Mouse (Mus musculus) midbrain, postnatal 0 days (tissue): ENCODE measurements at regions not wholly inside any gene's neighbourhood (a gene's known extent, or its start where the extent isn't known, plus 50 kb on each side); places are given as distances from the start of the nearest gene placed in this dataset.

ENCODE experiments used
- ATAC-seq: fragments of 200-750 bp; cut with Nextera tagmentation; 2 replicates; pipeline ENCODE4 v1.8.0; 2017; ENCODE audit warnings: moderate number of reproducible peaks, mild to moderate bottlenecking, moderate TSS enrichment, moderate library complexity; ENCODE audit not compliant: low FRiP score
- DNase-seq: peaks from one replicate; pipeline ENCODE4 v3.0.0-alpha.2; 2015; ENCODE audit warnings: low spot score
- H3K27ac ChIP-seq: fragments of 300-500 bp; sonication (generic); 2 replicates; pipeline ENCODE4 v1.5.1; 2014; ENCODE audit warnings: low read depth, mild to moderate bottlenecking, low read length, mixed read lengths
- H3K27me3 ChIP-seq: fragments of 300-500 bp; sonication (generic); 2 replicates; pipeline ENCODE4 v1.6.1; 2014; ENCODE audit warnings: low read length, control low read depth, mixed read lengths; ENCODE audit not compliant: insufficient read depth
- H3K36me3 ChIP-seq: fragments of 300-500 bp; sonication (generic); 2 replicates; pipeline ENCODE4 v1.6.1; 2014; ENCODE audit warnings: low read length, control low read depth, mixed read lengths; ENCODE audit not compliant: insufficient read depth
- H3K4me1 ChIP-seq: fragments of 300-500 bp; sonication (generic); 2 replicates; pipeline ENCODE4 v1.6.1; 2014; ENCODE audit warnings: mild to moderate bottlenecking, control low read depth, antibody characterized with exemption, low read length, mixed read lengths; ENCODE audit not compliant: insufficient read depth
- H3K4me2 ChIP-seq: fragments of 300-500 bp; sonication (generic); 2 replicates; pipeline ENCODE4 v1.6.1; 2014; ENCODE audit warnings: low read depth, mild to moderate bottlenecking, low read length, mixed read lengths; ENCODE audit not compliant: poor library complexity, severe bottlenecking
- H3K4me3 ChIP-seq: fragments of 300-500 bp; sonication (generic); 2 replicates; pipeline ENCODE4 v1.5.1; 2014; ENCODE audit warnings: low read depth, mild to moderate bottlenecking, low read length, moderate library complexity
- H3K9ac ChIP-seq: fragments of 300-500 bp; sonication (generic); replicated peaks from 2 replicates; pipeline ENCODE4 v1.6.1; 2014; ENCODE audit warnings: mild to moderate bottlenecking, low read length, moderate library complexity, mixed read lengths; ENCODE audit not compliant: poor library complexity, severe bottlenecking
- H3K9me3 ChIP-seq: fragments of 300-500 bp; sonication (generic); 2 replicates; pipeline ENCODE4 v1.6.1; 2016; ENCODE audit warnings: low read length, control low read depth
- CTCF ChIP-seq: IDR thresholded peaks from 2 replicates; pipeline ENCODE4 v1.5.1; 2016; ENCODE audit warnings: antibody characterized with exemption, mild to moderate bottlenecking
- WGBS: fragments of 180-500 bp; shearing (Covaris S2); extraction: QIAGEN DNeasy Blood & Tissue Kit; methylation state at CpG from one replicate; pipeline ENCODE4 v1.1.7; 2014; 5-methylcytosine and 5-hydroxymethylcytosine counted together

- Histone ChIP-seq H3K9ac (no peak overlapping the region), H3K36me3 (no peaks in the 10 kb centered on the region), H3K27ac (no peak overlapping the region), H3K4me1 (no peaks in the 10 kb centered on the region), H3K9me3 (no peaks in the 10 kb centered on the region), H3K27me3 (no peaks in the 10 kb centered on the region), H3K4me2 (no peak overlapping the region), H3K4me3 (no peak overlapping the region)
- TF ChIP-seq CTCF = no peak
- 62% methylated on average over 2 of the region's 2 CpGs for WGBS
- ATAC-seq = no peak
- no peak for DNase-seq
Observed at GRCm38 (mm10) chr4:56284490-56284889, 455.4 kb upstream of the Gm26657 start.

- ATAC-seq (no peak), DNase-seq (no peak)
- no peak overlapping the region for H3K4me3 ChIP-seq
- H3K9me3 ChIP-seq = no peaks in the 10 kb centered on the region
- H3K9ac ChIP-seq = no peak overlapping the region
- no peaks in the 10 kb centered on the region for H3K27me3 ChIP-seq
- no peaks in the 10 kb centered on the region for H3K4me1 ChIP-seq
- no peak for TF ChIP-seq CTCF
- H3K4me2 ChIP-seq = no peak overlapping the region
- WGBS = 86% methylated on average over 3 of the region's 3 CpGs
- H3K36me3 ChIP-seq = no peaks in the 10 kb centered on the region
- no peak overlapping the region for H3K27ac ChIP-seq
Observed at GRCm38 (mm10) chr4:56275836-56276235, 464.0 kb upstream of the Gm26657 start.

- no peak overlapping the region for H3K4me3 ChIP-seq
- WGBS = 95% methylated on average over 4 of the region's 4 CpGs
Observed at GRCm38 (mm10) chr4:56271390-56271789, 468.5 kb upstream of the Gm26657 start.

GRCm38 (mm10) chr4:56264626-56265025 lies 475.2 kb upstream of the Gm26657 start:
- Histone ChIP-seq H3K27ac (no peak overlapping the region), H3K9me3 (no peaks in the 10 kb centered on the region), H3K27me3 (no peaks in the 10 kb centered on the region), H3K4me3 (no peak overlapping the region), H3K36me3 (no peaks in the 10 kb centered on the region), H3K9ac (no peak overlapping the region), H3K4me2 (no peak overlapping the region), H3K4me1 (no peaks in the 10 kb centered on the region)
- DNase-seq = no peak
- no peak for TF ChIP-seq CTCF
- no peak for ATAC-seq
- WGBS = 90% methylated on average over 4 of the region's 4 CpGs

More at GRCm38 (mm10) chr4:56271390-56271789, 468.5 kb upstream of the Gm26657 start:
- Histone ChIP-seq H3K4me2 (no peak overlapping the region), H3K36me3 (no peaks in the 10 kb centered on the region), H3K27me3 (no peaks in the 10 kb centered on the region), H3K9ac (no peak overlapping the region), H3K4me1 (no peaks in the 10 kb centered on the region), H3K27ac (no peak overlapping the region), H3K9me3 (no peaks in the 10 kb centered on the region)
- no peak for ATAC-seq
- TF ChIP-seq CTCF = no peak
- DNase-seq = no peak

GRCm38 (mm10) chr4:56263822-56264221 lies 476.0 kb upstream of the Gm26657 start:
- TF ChIP-seq CTCF = no peak
- H3K4me3 ChIP-seq = no peak overlapping the region
- H3K9me3 ChIP-seq = no peaks in the 10 kb centered on the region
- no peaks in the 10 kb centered on the region for H3K27me3 ChIP-seq
- no peak overlapping the region for H3K4me2 ChIP-seq
- DNase-seq (no peak), ATAC-seq (no peak)
- H3K27ac ChIP-seq = no peak overlapping the region
- H3K9ac ChIP-seq = no peak overlapping the region
- no peaks in the 10 kb centered on the region for H3K36me3 ChIP-seq
- no peaks in the 10 kb centered on the region for H3K4me1 ChIP-seq

- no peak for DNase-seq
- TF ChIP-seq CTCF = no peak
- no peak for ATAC-seq
- Histone ChIP-seq H3K9ac (no peak overlapping the region), H3K36me3 (no peaks in the 10 kb centered on the region), H3K4me3 (no peak overlapping the region), H3K4me2 (no peak overlapping the region), H3K27ac (no peak overlapping the region), H3K4me1 (no peaks in the 10 kb centered on the region), H3K9me3 (no peaks in the 10 kb centered on the region), H3K27me3 (no peaks in the 10 kb centered on the region)
- 82% methylated on average over 1 of the region's 1 CpGs for WGBS
Observed at GRCm38 (mm10) chr4:56262589-56262988, 477.3 kb upstream of the Gm26657 start.

- Histone ChIP-seq H3K9me3 (no peaks in the 10 kb centered on the region), H3K27ac (no peak overlapping the region), H3K4me1 (no peaks in the 10 kb centered on the region), H3K4me3 (no peak overlapping the region), H3K36me3 (no peaks in the 10 kb centered on the region), H3K9ac (no peak overlapping the region), H3K4me2 (no peak overlapping the region), H3K27me3 (no peaks in the 10 kb centered on the region)
- 84% methylated on average over 5 of the region's 5 CpGs for WGBS
- ATAC-seq (no peak), DNase-seq (no peak)
- no peak for TF ChIP-seq CTCF
Observed at GRCm38 (mm10) chr4:56261992-56262391, 477.9 kb upstream of the Gm26657 start.
